Mouse (Mus musculus): ENCODE measurements at regions not wholly inside any gene's neighbourhood (a gene's known extent, or its start where the extent isn't known, plus 50 kb on each side); places are given as distances from the start of the nearest gene placed in this dataset.

- no peak overlapping the region for H3K27ac ChIP-seq (ENCODE audit: insufficient read depth, low read depth, low read length, poor library complexity, severe bottlenecking)
- no peak for TF ChIP-seq ZC3H11A (IDR thresholded peaks at IDR 0.05; ENCODE audit: borderline replicate concordance, low read depth, low read length)
- no peak for TF ChIP-seq CHD2 (IDR thresholded peaks at IDR 0.05; ENCODE audit: low read depth, low read length)
- TF ChIP-seq MAFK (IDR thresholded peaks at IDR 0.05; ENCODE audit: insufficient read depth, low read depth, low read length): no peak
- TF ChIP-seq ZNF384 (IDR thresholded peaks at IDR 0.05; ENCODE audit: low read depth, low read length): no peak
- TF ChIP-seq HCFC1 (IDR thresholded peaks at IDR 0.05; ENCODE audit: borderline replicate concordance, insufficient read depth, low read length): no peak
Observed at GRCm38 (mm10) chr15:36333265-36333664, 674.3 kb downstream of the Zfp706 start.

More at GRCm38 (mm10) chr15:36333265-36333664, 674.3 kb downstream of the Zfp706 start:
- Histone ChIP-seq H3K9ac (ENCODE audit: insufficient read depth, low read depth, low read length, poor library complexity, severe bottlenecking) (no peak overlapping the region), H3K9me3 (ENCODE audit: control insufficient read depth, insufficient read depth, low read depth, low read length) (no peaks in the 10 kb centered on the region), H3K4me3 (ENCODE audit: insufficient read depth in 1 of 2, low read depth in 1 of 2, low read length in 2 of 2, poor library complexity in 1 of 2, severe bottlenecking in 1 of 2) (no peak overlapping the region), H3K36me3 (ENCODE audit: control insufficient read depth, insufficient read depth, low read length, poor library complexity, severe bottlenecking) (no peaks in the 10 kb centered on the region), H3K4me1 (ENCODE audit: control insufficient read depth in 2 of 2, insufficient read depth in 2 of 2, low read length in 2 of 2, poor library complexity in 1 of 2) (no peaks in the 10 kb centered on the region)
- DNase-seq (ENCODE audit: low read depth, low spot score): no peak
- in situ Hi-C loops (cut with MboI; ENCODE audit: low sequenced_read_pairs in 2 of 2, unreplicated experiment in 2 of 2): no loop called here
